Mouse (Mus musculus) embryo, embryonic 10 days (tissue): ENCODE data around the gene Acsl6.

Experiments used
- DNase-seq: peaks from one replicate; pipeline ENCODE4 v3.0.0-alpha.2; 2015; ENCODE audit warnings: low spot score

The Acsl6 gene

GRCm38 (mm10) chr11:54307139-54307816 is 3.7 kb downstream of the Acsl6 start:
- DNase-seq: peak; percentile 62

DNA sequence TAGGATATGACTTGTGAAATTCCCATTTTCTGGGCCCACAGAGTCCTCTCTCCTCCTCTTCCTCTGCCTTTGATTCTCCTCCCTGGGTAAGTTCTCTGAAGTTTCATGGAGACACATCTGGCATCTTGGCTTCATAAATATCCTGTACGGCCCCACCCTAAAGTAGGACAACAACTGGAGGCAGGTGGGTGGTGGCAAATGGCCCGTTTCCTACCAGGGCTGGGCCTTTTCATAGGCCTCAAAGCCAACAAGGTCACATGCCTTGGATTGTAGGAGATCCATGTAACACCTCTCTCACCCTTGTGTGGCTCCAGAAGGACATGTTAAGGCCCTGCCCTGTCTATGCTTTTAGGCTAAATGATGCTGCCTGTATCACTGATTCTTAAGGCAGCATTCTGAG is 7.0 kb downstream of the Acsl6 start:
- no peak for DNase-seq

DNA sequence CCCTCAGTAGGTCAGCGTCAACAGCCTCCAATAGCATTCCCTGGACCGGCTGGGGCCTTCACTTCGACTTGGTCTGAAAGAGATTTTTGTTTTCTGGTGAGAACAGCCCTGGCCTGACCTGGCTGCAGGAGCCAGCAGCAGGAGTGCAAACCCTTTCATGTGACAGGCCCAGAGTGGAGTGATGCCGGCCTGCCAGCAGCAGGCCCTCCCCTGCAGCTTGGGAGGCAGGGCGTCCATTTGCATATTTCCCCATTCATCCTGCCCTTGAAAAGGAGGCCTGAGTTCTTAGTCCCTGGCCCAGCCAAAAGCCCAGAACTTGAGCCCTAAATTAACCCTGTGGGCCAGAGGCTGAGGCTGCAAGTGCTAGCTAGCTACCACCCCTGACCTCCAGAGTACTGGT is 8.4 kb downstream of the Acsl6 start:
- DNase-seq: peak; percentile 76

DNA sequence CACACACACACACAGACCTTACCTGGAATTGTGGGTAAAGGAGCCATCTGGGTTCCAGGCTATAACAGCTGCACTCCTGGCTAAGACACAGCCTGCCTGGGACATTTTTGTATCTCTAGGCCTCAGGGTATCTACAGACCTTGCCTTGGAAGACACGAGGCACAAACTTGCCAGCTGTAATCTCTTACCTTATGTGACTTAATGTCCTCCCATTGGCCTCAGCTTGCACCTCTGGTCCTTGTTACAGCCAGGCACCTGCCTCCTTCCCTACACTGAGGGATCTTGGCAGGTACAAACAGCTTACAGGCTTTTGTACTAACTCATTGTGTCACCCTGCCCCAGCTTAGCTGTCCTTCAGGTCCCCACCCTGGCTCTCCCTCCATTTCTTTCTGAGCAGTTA is 9.0 kb downstream of the Acsl6 start:
- no peak for DNase-seq

GRCm38 (mm10) chr11:54313391-54314360 is 10.1 kb downstream of the Acsl6 start:
- DNase-seq: no peak

- DNase-seq: peak; percentile 14
Observed at GRCm38 (mm10) chr11:54314740-54315139, 11.1 kb downstream of the Acsl6 start.

- no peak for DNase-seq
Observed at GRCm38 (mm10) chr11:54315336-54315735, 11.7 kb downstream of the Acsl6 start.

- no peak for DNase-seq
Observed at GRCm38 (mm10) chr11:54317361-54317760, 13.8 kb downstream of the Acsl6 start.

DNA sequence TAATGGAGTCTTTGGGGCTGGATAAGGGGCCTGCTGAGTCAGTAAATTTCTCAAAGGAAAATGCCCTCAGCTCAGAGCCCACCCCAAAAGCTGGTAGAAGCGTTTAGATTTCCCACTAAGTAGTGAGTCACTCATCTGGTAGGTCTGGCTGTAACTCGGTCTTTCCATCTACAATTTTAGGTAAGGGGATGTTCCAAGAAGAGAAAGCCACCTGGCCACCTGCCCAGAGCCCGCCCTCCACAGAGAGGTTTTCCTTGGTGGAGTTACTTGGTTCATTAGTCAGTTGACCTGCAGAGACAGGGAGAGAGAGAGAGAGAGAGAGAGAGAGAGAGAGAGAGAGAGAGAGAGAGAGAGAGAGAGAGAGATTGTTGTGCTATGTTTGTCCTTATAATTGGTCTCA is 14.2 kb downstream of the Acsl6 start:
- DNase-seq: no peak

GRCm38 (mm10) chr11:54321802-54322532 is 18.4 kb downstream of the Acsl6 start:
- DNase-seq: no peak

DNA sequence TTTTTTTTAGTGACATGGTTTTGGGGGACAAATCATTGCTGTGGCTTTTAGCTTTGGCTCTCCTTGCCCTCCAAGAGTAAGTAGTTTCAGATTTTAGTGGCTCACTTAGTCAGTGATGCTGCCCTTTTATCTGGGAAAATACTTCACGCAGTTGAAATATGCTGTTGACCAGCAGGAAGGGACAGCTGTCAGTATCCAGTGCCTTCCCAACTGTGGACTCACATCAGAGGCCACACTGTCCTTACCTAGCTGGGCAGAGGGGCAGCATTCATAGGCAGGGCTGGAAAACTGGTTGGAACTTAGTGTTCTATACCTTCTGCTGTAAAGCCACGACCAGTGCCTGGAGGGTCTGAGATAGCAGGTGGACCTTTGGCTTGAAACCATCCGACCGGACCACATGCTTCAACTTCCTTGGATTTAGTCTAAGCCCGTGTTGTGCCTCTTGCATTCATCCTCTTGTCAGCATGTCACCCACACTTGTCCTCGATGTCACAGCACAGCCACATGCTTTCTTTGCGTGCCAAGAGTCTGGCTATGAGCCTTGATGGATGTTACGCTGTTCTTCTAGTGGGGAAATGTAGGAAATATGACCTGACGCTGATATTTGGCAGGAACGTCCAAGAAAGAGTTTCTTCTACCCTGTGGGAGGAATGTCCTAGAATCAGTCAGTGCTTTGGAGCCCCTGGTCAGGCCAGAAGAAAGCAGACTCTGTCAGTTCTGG is 28.0 kb downstream of the Acsl6 start:
- DNase-seq: no peak

DNA sequence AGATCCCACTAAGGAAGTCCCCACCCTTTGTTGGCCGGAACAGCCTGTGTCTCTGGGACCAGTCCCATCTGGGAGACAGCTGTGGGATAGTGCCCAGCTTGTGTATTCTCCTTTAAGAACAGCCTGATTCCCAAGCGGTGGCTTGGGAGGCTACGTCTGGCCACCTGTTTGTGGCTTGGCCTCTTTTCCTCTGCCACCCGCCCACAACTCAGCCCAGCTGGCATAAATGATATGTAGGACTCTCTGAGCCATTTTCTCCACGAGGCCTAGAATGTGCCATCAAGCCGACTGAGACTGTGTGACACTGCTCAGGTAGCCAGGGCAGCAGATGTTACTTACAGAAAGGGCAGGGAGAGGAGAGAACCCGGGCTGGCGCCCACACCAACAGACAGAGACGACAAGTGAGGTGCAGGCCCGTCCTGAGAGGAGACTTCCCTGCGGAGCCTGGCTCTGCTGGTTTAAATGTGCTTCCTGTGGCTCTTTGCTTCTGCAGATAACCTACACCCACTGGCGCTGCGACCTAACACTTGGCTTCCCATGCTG is 32.6 kb downstream of the Acsl6 start:
- DNase-seq: no peak

GRCm38 (mm10) chr11:54343703-54344102 is 40.1 kb downstream of the Acsl6 start:
- DNase-seq: peak; percentile 70

GRCm38 (mm10) chr11:54351704-54352103 is 48.1 kb downstream of the Acsl6 start:
- no peak for DNase-seq

GRCm38 (mm10) chr11:54353121-54353576 is 49.6 kb downstream of the Acsl6 start:
- DNase-seq: peak; percentile 73

DNA sequence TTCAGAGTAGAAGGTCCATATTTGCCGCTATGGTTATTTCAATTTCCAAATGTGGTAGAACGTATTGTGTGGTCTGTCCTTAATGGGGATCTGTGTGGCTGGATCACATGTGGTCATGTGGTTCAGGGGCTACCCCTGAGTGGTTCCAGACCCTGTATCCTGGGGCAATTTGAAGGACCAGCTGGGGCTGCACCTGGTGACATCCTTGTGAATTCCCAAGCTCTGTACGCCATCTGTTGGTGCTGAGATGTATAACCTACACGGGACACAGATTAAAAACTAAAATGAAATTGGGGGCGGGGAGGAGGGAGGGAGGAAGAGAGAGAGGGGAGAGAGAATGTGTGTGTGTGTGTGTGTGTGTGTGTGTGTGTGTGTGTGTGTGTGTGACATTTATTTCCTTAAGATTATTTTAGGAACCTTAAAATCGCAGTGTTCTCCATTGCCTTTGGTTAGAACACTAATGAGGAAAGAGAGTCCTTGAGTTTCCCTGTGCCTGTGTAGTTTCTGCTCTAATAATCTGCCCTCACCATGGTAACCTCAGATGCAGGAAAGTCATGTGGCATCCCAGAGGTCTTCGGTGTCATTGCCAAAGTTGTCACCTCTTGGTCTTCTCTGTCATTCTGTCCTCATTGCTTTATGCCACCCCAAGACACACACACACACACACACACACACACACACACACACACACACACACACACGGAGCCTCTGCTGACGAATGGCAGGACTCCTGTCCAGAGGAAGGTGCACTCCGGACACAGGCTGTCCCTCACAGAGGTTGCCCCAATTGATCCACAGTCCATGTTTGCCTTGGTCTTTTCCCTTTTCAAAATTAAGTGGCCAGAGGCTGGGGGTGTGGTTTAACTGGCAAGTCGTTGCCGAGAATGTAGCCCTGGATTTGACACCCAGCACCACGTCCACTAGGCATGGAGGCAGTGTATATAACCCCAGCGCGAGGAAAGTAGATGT is 51.3 kb downstream of the Acsl6 start:
- DNase-seq: peak; percentile 80

GRCm38 (mm10) chr11:54355564-54355955 is 52.0 kb downstream of the Acsl6 start:
- no peak for DNase-seq

DNA sequence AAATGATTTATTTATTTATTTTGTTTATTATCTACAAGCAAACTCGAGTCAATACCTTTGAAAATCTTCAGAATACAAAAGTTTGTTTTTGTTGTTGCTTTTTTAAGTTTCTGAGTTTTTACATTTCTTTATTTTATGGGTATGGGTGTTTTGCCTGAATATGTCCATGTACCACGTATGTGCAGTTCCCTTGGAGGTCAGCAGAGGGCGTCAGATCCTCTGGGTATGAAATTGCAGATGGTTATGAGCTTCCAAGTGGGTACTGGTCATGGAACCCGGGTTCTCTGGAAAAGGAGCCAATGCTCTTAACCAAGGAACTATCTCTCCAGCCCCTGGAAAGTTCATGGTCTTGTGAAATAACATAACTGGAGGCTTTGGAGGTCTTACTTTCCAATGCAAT is 53.1 kb downstream of the Acsl6 start:
- DNase-seq: peak; percentile 16

- DNase-seq: no peak
Observed at GRCm38 (mm10) chr11:54372553-54372952, 69.0 kb downstream of the Acsl6 start.

DNA sequence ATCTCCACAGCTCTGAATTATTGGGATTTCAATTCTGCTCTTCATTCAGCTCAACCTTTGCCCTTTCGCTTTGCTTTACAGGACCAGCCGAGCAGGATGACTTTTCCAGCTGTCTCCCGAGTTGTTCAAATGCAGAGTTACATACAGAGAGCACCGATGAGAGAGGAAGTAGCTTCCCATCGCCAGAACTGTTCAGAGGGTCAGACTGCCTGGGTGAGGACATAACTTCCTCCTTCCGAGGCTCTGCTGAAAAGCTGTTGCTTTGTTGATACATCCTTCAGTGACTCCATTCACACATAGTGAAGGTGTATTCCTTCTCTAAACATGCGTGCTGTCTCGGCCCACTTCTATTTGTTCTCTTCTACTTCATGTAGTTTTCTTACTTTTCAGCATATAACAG is 86.8 kb downstream of the Acsl6 start:
- peak; percentile 24 for DNase-seq
